Mouse (Mus musculus): ENCODE results near the gene Pacrg. TPM values are rescaled to one million over a fixed set of nuclear protein-coding genes. Genes with fewer than 3 reads are reported as not detected.

Pacrg gene
- polyA plus RNA-seq, 1 experiment from 2014 or later, result 1.3 TPM

DNA sequence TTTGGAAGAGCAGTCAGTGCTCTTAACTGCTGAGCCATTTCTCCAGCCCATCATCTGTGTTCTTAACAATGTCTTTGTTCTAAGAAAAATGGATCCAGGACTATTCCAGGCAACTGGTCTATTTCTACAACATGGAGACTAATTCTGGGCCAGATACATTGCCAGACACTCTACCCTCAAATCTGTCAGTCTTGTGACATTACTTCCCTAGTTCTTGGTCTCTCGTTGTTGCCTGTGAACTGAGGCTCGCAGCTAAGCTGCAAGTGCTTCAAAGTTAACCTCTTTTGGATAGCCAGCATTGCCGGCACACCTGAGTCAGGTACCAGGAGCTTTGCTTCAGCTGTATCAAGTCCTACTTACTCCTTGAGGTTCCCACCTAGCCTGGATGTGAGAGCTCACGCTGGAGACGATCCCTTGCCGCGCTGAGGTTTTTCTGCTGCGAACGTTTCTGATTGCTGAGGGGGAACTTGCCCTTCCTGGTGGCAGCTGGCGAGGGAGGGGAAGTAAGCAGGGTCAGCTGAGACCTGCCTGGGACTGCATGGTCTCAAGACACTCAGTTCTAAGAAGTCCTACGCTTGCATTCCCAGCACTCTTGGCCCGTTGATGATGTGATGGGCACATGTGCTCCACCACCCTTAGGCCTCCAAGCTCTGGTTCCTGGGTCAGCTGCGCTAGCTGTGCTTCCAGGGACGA is 447.6 kb downstream of the Pacrg start:
- Histone ChIP-seq H3K9me3 (replicated peaks; ENCODE audit: control insufficient read depth, low read length) (no peaks in the 10 kb centered on the region), H3K4me3 (ENCODE audit: low read depth, low read length) (no peak overlapping the region), H3K27me3 (ENCODE audit: control insufficient read depth, insufficient read depth, low read length) (no peaks in the 10 kb centered on the region), H3K27ac (ENCODE audit: low read depth, low read length) (no peak overlapping the region), H3K9ac (ENCODE audit: low read depth, low read length) (no peak overlapping the region), H3K4me2 (no peak overlapping the region), H3K36me3 (ENCODE audit: control insufficient read depth, insufficient read depth, low read length) (no peaks in the 10 kb centered on the region), H3K4me1 (ENCODE audit: control insufficient read depth, insufficient read depth, low read length) (peaks cover 58% of the 10 kb centered on the region)
- ATAC-seq (replicated peaks; ENCODE audit: insufficient number of reproducible peaks, low FRiP score, low TSS enrichment), result no peak
- 79% methylated on average over 14 of the region's 14 CpGs for WGBS (ENCODE audit: insufficient replicate concordance)

- WGBS (ENCODE audit: insufficient replicate concordance), result 15% methylated on average over 19 of the region's 19 CpGs
- H3K36me3 ChIP-seq (ENCODE audit: control insufficient read depth, insufficient read depth, low read length), result no peaks in the 10 kb centered on the region
- 0 out of 2 replicates have a peak overlapping the region, but pooled peaks have one; percentile 19 for H3K4me3 ChIP-seq (ENCODE audit: low read depth, low read length)
- ATAC-seq (replicated peaks; ENCODE audit: insufficient number of reproducible peaks, low FRiP score, low TSS enrichment), result peak; percentile 84
- H3K27ac ChIP-seq (ENCODE audit: low read depth, low read length), result peak overlapping the region; percentile 99
- no peaks in the 10 kb centered on the region for H3K9me3 ChIP-seq (replicated peaks; ENCODE audit: control insufficient read depth, low read length)
- H3K27me3 ChIP-seq (ENCODE audit: control insufficient read depth, insufficient read depth, low read length), result no peaks in the 10 kb centered on the region
- H3K9ac ChIP-seq (ENCODE audit: low read depth, low read length), result peak overlapping the region; percentile 63; the same call in 1 of the 2 replicates
- peaks cover 52% of the 10 kb centered on the region for H3K4me1 ChIP-seq (ENCODE audit: control insufficient read depth, insufficient read depth, low read length)
- peak overlapping the region; percentile 47 for H3K4me2 ChIP-seq
These were observed 449.6 kb downstream of the Pacrg start for GRCm38 (mm10) chr17:10390232-10391172.

- H3K4me1 ChIP-seq (ENCODE audit: control insufficient read depth, insufficient read depth, low read length), result peaks cover 47% of the 10 kb centered on the region
- no peaks in the 10 kb centered on the region for H3K36me3 ChIP-seq (ENCODE audit: control insufficient read depth, insufficient read depth, low read length)
- 0 out of 2 replicates have a peak overlapping the region, but pooled peaks have one; percentile 1 for H3K4me3 ChIP-seq (ENCODE audit: low read depth, low read length)
- H3K27me3 ChIP-seq (ENCODE audit: control insufficient read depth, insufficient read depth, low read length), result no peaks in the 10 kb centered on the region
- no peaks in the 10 kb centered on the region for H3K9me3 ChIP-seq (replicated peaks; ENCODE audit: control insufficient read depth, low read length)
- peak overlapping the region; percentile 63; the same call in 1 of the 2 replicates for H3K9ac ChIP-seq (ENCODE audit: low read depth, low read length)
- peak overlapping the region; percentile 47 for H3K4me2 ChIP-seq
- ATAC-seq (replicated peaks; ENCODE audit: insufficient number of reproducible peaks, low FRiP score, low TSS enrichment), result 0 out of 2 replicates have a peak, but pooled peaks have one; percentile 10
- peak overlapping the region; percentile 99 for H3K27ac ChIP-seq (ENCODE audit: low read depth, low read length)
- WGBS (ENCODE audit: insufficient replicate concordance), result 64% methylated on average over 9 of the region's 9 CpGs
These were observed 450.4 kb downstream of the Pacrg start for GRCm38 (mm10) chr17:10389740-10390139.

- Histone ChIP-seq H3K4me1 (ENCODE audit: control insufficient read depth, insufficient read depth, low read length) (peaks cover 38% of the 10 kb centered on the region), H3K4me2 (no peak overlapping the region), H3K9me3 (replicated peaks; ENCODE audit: control insufficient read depth, low read length) (no peaks in the 10 kb centered on the region), H3K36me3 (ENCODE audit: control insufficient read depth, insufficient read depth, low read length) (no peaks in the 10 kb centered on the region), H3K27me3 (ENCODE audit: control insufficient read depth, insufficient read depth, low read length) (no peaks in the 10 kb centered on the region), H3K4me3 (ENCODE audit: low read depth, low read length) (no peak overlapping the region), H3K9ac (ENCODE audit: low read depth, low read length) (no peak overlapping the region), H3K27ac (ENCODE audit: low read depth, low read length) (0 out of 2 replicates have a peak overlapping the region, but pooled peaks have one; percentile 19)
- ATAC-seq (replicated peaks; ENCODE audit: insufficient number of reproducible peaks, low FRiP score, low TSS enrichment), result no peak
- WGBS (ENCODE audit: insufficient replicate concordance), result 36% methylated on average over 6 of the region's 6 CpGs
These were observed 453.6 kb downstream of the Pacrg start for GRCm38 (mm10) chr17:10386548-10386947.

GRCm38 (mm10) chr17:10383406-10383805 is 456.7 kb downstream of the Pacrg start:
- no peak overlapping the region for H3K27ac ChIP-seq (ENCODE audit: low read depth, low read length)
- no peaks in the 10 kb centered on the region for H3K36me3 ChIP-seq (ENCODE audit: control insufficient read depth, insufficient read depth, low read length)
- no peak for ATAC-seq (replicated peaks; ENCODE audit: insufficient number of reproducible peaks, low FRiP score, low TSS enrichment)
- no peaks in the 10 kb centered on the region for H3K27me3 ChIP-seq (ENCODE audit: control insufficient read depth, insufficient read depth, low read length)
- no peaks in the 10 kb centered on the region for H3K9me3 ChIP-seq (replicated peaks; ENCODE audit: control insufficient read depth, low read length)
- H3K9ac ChIP-seq (ENCODE audit: low read depth, low read length), result no peak overlapping the region
- no peak overlapping the region for H3K4me3 ChIP-seq (ENCODE audit: low read depth, low read length)
- H3K4me2 ChIP-seq, result no peak overlapping the region
- WGBS (ENCODE audit: insufficient replicate concordance), result 80% methylated on average over 6 of the region's 6 CpGs
- peaks cover 27% of the 10 kb centered on the region for H3K4me1 ChIP-seq (ENCODE audit: control insufficient read depth, insufficient read depth, low read length)

GRCm38 (mm10) chr17:10378467-10379175 is 461.5 kb downstream of the Pacrg start:
- ATAC-seq (replicated peaks; ENCODE audit: insufficient number of reproducible peaks, low FRiP score, low TSS enrichment), result no peak
- no peaks in the 10 kb centered on the region for H3K9me3 ChIP-seq (replicated peaks; ENCODE audit: control insufficient read depth, low read length)

DNA sequence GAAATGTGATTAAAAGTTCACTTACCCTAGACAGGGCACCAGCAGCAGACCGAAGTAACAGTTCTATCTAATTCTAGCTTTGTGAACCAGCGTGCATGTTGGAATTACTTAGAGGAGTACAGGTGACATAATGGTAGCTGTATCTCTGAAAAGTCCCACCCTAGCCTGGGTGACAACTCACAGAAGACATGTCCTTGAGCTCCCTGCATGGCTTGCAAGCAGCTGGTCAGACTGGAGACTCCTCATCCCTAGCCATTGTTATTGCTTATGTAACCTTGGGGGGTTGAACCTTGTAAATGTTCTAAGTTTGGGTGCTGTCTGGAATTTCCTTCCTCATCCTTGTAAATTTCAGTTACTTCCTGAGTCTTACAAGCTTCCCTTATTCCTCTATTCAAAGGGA is 462.5 kb downstream of the Pacrg start:
- no peak overlapping the region for H3K27ac ChIP-seq (ENCODE audit: low read depth, low read length)
- H3K27me3 ChIP-seq (ENCODE audit: control insufficient read depth, insufficient read depth, low read length), result no peaks in the 10 kb centered on the region
- H3K9ac ChIP-seq (ENCODE audit: low read depth, low read length), result no peak overlapping the region
- 84% methylated on average over 2 of the region's 2 CpGs for WGBS (ENCODE audit: insufficient replicate concordance)
- no peaks in the 10 kb centered on the region for H3K9me3 ChIP-seq (replicated peaks; ENCODE audit: control insufficient read depth, low read length)
- peaks cover 41% of the 10 kb centered on the region for H3K4me1 ChIP-seq (ENCODE audit: control insufficient read depth, insufficient read depth, low read length)
- H3K4me2 ChIP-seq, result no peak overlapping the region
- H3K36me3 ChIP-seq (ENCODE audit: control insufficient read depth, insufficient read depth, low read length), result no peaks in the 10 kb centered on the region
- H3K4me3 ChIP-seq (ENCODE audit: low read depth, low read length), result no peak overlapping the region
- no peak for ATAC-seq (replicated peaks; ENCODE audit: insufficient number of reproducible peaks, low FRiP score, low TSS enrichment)

More at GRCm38 (mm10) chr17:10378467-10379175, 461.5 kb downstream of the Pacrg start:
- peak overlapping the region; percentile 78 for H3K27ac ChIP-seq (ENCODE audit: low read depth, low read length)
- peaks cover 30% of the 10 kb centered on the region for H3K4me1 ChIP-seq (ENCODE audit: control insufficient read depth, insufficient read depth, low read length)
- H3K9ac ChIP-seq (ENCODE audit: low read depth, low read length), result peak overlapping the region; percentile 43; the same call in 1 of the 2 replicates
- no peak overlapping the region for H3K4me3 ChIP-seq (ENCODE audit: low read depth, low read length)
- H3K27me3 ChIP-seq (ENCODE audit: control insufficient read depth, insufficient read depth, low read length), result no peaks in the 10 kb centered on the region
- H3K4me2 ChIP-seq, result no peak overlapping the region; the same call in 1 of the 2 replicates
- H3K36me3 ChIP-seq (ENCODE audit: control insufficient read depth, insufficient read depth, low read length), result no peaks in the 10 kb centered on the region
- WGBS (ENCODE audit: insufficient replicate concordance), result 65% methylated on average over 10 of the region's 10 CpGs

- Histone ChIP-seq H3K27ac (ENCODE audit: low read depth, low read length) (peak overlapping the region; percentile 30; the same call in 1 of the 2 replicates), H3K4me3 (ENCODE audit: low read depth, low read length) (no peak overlapping the region), H3K4me1 (ENCODE audit: control insufficient read depth, insufficient read depth, low read length) (peaks cover 58% of the 10 kb centered on the region), H3K4me2 (no peak overlapping the region), H3K36me3 (ENCODE audit: control insufficient read depth, insufficient read depth, low read length) (no peaks in the 10 kb centered on the region), H3K9ac (ENCODE audit: low read depth, low read length) (no peak overlapping the region), H3K27me3 (ENCODE audit: control insufficient read depth, insufficient read depth, low read length) (no peaks in the 10 kb centered on the region), H3K9me3 (replicated peaks; ENCODE audit: control insufficient read depth, low read length) (no peaks in the 10 kb centered on the region)
- WGBS (ENCODE audit: insufficient replicate concordance), result 35% methylated on average over 7 of the region's 7 CpGs
- ATAC-seq (replicated peaks; ENCODE audit: insufficient number of reproducible peaks, low FRiP score, low TSS enrichment), result no peak
These were observed 465.8 kb downstream of the Pacrg start for GRCm38 (mm10) chr17:10374316-10374715.
